Mouse (Mus musculus) urinary bladder, postnatal 14 days (tissue): ENCODE data around the gene Fhod1.

Experiments used
- DNase-seq: peaks from one replicate; pipeline ENCODE4 v3.0.0; 2021; ENCODE audit warnings: low spot score

The Fhod1 gene

DNA sequence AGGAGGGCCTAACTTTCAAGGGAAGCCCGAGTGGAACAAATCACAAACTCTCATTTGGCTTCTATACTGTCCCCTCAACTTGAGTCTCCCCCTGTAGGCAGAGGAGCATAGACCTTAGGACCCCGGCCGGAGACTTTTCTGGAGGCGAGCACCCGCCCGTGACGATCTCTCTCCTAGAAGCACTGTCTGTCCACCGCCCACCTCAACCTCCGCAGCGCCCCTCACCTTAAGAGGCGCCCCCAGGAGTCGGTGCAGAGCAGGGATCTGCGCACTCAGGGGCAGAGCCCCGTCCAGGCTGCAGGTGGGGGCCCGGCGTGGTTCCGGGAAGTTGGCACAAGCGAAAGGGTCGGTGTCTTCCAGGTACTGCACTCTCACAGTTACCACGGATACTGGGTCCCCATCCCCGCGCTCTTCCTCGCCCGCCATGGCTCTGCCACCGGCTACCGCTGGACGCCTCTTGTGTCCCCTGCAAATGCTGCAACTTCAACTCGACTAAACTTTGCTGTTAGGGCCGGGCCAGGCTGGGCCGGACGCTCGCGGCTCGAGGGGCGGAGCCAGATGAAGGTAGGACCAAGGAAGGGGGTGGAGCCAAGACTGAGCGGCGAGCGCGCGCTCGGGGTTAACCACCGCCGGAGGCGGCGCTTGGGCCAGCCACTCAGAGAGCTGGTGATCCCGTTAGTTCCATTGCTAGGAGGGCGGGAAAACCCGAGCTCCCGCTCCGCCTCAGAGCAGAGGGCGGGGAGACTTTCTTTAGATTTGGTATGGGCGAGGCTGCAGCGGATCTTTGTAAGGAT is at the start of gene Fhod1:
Gene Fhod1, minus strand, starts transcription at position 526 of the 794 bp plus-strand sequence.
- peak; percentile 96 for DNase-seq

DNA sequence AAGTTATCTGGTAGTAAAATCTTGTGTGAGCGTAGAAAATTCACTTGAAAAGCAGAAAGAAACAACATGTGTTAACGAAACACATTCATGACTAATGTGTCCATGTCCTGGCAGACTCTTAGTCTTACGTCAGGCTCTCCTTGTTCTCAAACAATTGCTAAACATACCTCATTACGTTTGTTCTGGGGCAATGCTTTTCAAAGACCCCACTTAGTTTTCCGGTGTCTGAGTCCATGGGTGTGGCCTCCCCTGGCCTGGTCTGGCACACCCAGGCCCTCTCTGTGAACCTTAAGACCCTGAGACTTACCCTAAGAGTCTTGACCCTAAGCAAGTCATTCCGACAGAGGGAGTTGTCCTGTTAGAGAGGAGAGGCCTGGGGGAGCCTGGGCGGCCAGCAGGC is 46.2 kb upstream of the Fhod1 start:
- DNase-seq, result no peak

DNA sequence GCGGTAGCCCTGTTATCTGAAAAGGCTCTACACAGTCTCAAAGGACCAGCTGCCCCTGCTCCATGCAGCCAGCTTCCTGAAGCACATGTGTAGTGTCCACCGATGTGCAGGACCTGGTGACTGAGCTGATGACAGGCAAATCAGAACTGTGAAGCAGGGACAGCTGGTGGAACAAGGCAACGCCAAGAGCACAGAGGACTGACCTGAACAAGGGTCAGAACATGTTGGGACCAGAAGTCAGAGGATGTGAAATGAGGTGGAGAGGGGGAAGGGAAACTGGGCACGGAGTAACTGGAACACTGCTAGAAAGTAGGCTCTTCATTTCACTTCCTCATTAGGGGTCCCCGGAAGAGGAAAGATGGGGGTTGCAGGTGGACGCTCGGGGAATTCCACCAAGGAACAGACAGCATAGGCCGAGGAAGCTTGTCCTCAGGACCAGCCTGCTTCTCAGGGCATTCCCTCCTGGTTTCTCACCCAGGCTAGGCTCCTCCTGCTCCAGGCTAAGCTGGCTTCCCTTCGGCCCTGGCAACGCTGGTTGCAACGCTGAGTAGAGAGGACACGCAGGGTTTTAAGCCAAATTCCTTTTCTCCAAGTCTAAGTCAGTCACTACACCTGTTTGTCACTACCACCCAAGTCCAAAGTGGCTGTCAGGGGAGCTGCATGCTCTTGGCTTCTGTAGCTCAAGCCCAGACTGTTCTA is 45.5 kb upstream of the Fhod1 start:
- no peak for DNase-seq

DNA sequence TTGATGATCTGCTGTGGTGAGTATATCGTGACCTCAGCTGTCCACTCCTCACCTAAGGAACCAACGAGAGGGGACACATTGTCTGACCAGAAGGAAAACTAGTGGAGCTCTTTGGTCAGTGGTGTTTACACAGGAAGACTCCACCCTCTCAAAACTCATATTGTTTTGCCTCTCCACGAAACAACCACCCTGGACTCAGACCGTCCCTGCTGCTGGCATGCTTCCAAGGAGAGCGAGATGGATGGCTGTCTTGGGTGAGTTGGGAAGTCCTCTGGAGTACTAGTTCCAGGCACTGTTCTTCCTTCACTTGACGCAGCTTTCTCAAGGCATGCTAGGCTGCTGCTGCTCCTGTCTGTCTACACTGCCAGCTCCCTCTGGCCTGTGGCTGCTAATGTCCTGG is 41.3 kb upstream of the Fhod1 start:
- no peak for DNase-seq

GRCm38 (mm10) chr8:105387151-105387550 is 39.4 kb upstream of the Fhod1 start:
- no peak for DNase-seq

DNA sequence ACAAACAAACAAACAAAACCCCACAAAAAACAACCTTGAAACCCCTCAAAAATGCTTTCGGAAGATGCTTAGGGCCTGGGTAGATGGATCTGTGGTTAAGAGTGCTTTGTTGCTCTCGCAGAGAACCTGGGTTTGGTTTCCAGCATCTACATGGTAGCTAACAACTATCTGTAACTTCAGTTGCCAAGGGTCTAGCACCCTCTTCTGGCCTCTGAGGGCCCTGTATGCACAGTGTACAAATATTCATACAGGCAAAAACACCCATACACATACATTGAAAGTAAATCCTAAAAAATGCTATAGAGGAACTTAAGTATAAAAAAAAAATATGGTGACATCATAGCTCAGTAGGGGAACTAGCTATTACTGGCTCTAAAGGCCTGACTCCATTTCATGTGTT is 36.3 kb upstream of the Fhod1 start:
- no peak for DNase-seq

GRCm38 (mm10) chr8:105380308-105380707 is 32.6 kb upstream of the Fhod1 start:
- DNase-seq, result no peak

DNA sequence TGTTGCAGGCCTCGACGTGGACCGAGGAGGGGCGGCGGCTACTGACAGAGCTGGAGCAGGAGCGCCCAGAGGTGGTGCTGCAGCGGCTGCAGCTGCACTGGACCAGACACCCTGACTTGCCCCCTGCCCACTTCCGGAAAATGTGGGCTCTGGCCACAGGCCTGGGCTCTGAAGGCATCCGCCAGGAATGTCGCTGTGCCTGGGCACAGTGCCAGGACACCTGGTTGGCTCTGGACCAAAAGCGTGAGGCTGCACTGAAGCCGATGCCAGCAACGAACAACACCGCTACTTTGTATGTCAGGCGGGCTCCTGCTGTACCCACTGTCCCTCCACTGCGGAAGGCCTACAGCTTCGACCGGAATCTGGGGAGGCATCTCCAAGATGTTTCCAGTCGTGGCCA is 30.9 kb upstream of the Fhod1 start:
- DNase-seq, result peak; percentile 81

DNA sequence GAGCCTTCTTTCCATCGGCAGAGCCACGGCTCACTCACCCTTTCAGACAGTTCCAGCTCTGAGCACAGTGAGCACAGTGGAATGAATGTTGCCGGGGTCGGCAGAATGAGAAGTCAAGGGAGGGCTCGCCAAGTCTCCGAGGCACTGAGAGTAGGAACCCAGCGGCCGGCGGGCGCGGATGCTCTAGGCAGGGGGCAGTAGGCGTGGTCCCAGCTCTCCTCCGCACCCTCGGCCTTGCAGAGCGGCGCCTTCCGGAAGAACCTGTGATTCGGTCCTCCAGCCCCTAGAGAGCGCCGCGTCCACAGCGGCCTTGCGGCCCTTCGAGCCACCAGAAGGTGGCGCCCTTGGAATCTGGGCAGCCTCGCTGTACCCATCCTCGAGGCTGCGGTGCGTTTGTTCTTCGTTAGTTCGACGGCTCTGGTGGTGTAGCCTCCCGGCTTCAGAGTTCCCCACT is 26.8 kb upstream of the Fhod1 start:
- DNase-seq, result no peak

- DNase-seq, result no peak
Observed at GRCm38 (mm10) chr8:105373032-105373431, 25.3 kb upstream of the Fhod1 start, which contains the start of gene Plekhg4. Gene Plekhg4, plus strand, starts transcription at chr8:105373274.

- no peak for DNase-seq
Observed at GRCm38 (mm10) chr8:105372473-105372872, 24.7 kb upstream of the Fhod1 start.

DNA sequence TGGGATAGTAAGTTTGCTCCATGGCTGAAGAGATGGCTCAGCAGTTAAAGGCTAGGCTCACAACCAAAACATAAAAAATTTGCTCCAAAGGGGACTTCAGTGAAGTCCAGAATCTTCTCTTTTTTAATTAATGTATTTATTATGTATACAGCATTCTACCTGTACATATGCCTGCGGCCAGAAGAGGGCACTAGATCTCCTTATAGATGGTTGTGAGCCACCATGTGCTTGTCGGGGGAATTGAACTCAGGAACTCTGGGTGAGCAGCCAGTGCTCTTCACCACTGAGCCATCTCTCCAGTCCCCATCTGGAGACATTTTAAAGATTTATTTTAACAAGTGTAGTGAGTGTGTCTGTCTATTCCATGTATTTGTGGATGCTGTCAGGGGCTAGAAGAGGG is 19.4 kb upstream of the Fhod1 start:
- DNase-seq, result no peak

DNA sequence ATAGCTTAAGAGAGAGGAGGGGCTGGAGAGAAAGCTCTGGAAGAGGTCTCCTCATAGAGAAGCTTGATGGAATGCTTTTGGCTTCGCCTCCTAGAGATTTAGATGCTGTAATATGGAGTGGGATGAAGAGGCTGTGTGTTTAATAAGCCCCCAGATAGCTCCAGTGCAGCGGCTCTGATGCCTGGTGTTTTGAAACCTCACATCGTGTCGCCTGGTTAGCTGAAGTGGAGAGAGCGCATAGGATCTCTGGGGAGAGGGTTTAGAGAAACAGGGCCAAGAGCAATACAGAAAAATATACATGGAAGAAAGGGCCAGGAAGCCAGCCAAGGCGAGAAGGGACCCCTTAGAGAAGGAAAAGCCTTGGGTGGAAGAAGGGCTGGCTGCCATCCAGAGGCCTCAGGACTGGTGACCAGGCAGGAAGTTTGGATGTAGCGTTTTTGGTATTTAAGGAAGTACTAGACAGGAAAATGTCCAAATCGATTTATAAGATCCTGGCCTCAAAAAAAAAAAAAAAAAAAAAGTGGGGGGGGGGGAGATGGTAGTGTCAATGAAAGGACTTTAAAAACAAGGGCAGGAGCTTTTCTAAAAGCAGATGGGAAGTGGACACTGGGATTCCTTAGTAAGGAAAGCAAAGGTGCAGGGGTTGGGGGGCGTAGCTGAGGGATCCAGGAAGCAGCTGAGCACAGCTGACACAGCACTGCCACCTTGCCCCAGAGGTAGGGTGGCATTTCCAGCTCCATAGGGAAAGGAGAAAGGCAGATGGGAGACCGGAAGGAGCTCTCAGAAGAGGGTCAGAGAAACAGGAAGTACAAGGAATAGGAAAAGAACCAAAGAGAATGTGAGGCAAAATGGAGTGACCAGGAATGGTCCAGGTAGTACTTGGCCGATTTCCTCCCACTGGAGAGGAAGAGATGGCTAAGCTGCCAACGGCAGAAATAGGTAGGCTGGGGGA is 14.3 kb upstream of the Fhod1 start:
- DNase-seq, result no peak

GRCm38 (mm10) chr8:105359646-105360045 is 11.9 kb upstream of the Fhod1 start:
- no peak for DNase-seq

DNA sequence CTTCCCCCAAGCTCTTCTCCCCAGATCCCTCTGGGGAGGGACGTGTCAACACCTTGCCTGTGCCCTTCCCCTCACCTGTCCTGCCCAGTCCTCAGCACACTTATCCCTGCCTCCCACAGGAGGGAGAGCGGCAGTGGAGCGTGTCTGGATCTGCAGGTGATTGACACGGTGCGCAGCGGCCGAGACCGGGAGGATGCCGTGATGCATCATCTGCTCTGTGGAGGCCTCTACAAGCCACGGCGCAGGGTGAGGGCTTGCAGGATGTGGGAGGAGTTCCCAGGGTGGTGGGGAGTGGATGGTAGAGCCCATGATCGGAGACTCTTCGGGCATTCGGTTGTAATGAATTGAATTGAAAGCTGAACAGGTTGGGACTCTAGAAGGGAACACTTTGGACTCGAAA is 11.5 kb upstream of the Fhod1 start:
- DNase-seq, result no peak

DNA sequence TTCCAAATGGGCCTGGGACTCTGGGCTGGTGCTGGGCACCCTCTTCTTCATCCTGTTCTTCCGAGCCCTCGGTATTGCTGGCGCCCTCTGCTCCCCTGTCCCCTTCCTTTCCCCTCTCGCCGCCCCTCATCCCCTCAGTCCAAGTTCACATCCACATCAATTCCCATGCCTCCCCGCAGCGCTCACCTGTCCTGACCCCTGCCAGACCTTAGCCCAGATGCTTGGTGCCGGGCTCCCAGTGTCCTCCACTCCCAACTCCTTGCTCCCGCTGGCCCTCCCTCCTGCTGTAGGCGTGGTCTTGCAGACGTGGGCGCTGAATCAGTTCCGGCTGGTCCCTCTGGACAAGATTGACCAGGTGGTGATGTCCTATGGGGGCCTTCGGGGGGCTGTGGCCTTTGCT is 8.9 kb upstream of the Fhod1 start:
- no peak for DNase-seq

DNA sequence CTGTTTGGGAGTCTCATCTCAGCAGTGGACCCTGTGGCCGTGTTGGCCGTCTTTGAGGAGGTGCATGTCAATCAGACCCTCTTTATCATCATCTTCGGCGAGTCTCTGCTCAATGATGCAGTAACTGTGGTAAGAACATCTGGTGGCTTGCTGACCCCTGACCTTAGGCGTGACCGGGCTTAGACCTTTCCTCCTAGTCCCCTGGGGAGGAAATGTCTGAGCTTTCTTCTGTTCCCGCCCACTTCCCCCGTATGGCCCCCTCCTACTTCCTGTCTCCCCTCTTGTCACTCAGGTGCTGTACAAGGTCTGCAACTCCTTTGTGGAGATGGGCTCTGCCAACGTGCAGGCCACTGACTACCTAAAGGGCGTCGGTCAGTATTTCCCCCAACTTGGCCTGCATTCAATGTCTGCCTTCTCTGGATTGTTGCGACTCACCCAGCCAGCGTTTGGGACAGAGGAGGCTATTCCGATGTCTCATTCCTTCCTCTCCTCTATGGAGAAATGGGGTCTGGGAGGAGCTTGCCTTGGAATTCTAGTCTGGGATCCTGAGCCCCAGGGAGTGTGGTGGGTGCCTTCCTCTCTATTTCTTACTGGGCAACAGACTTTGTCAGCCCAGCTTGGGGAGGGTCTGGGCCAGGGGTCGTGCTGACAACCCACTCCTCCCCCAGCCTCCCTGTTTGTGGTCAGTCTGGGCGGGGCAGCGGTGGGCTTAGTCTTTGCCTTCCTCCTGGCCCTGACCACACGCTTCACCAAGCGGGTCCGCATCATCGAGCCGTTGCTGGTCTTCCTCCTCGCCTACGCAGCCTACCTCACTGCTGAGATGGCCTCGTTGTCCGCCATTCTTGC is 7.6 kb upstream of the Fhod1 start:
- no peak for DNase-seq

- DNase-seq, result no peak
Observed at GRCm38 (mm10) chr8:105354549-105354948, 6.8 kb upstream of the Fhod1 start.

- no peak for DNase-seq
Observed at GRCm38 (mm10) chr8:105353583-105354135, 5.9 kb upstream of the Fhod1 start.

- DNase-seq, result no peak
Observed at GRCm38 (mm10) chr8:105350186-105350585, 2.4 kb upstream of the Fhod1 start.
